Mouse (Mus musculus) thymus, adult 2 months (tissue): ENCODE measurements around the gene Prss32. TPM values are rescaled to one million over a fixed set of nuclear protein-coding genes. Genes with fewer than 3 reads are reported as not detected.

ENCODE experiments used
- DNase-seq: peaks from one replicate; pipeline ENCODE4 v3.0.0; 2021
- H3K27ac ChIP-seq: fragments of 200-500 bp; 2 replicates; pipeline ENCODE4 v1.5.1; 2012; ENCODE audit warnings: low read length, control low read depth; ENCODE audit not compliant: control insufficient read depth, insufficient read depth
- H3K27me3 ChIP-seq: fragments of 200-500 bp; 2 replicates; pipeline ENCODE4 v1.6.1; 2012; ENCODE audit warnings: mild to moderate bottlenecking, low read length, moderate library complexity, mixed read lengths; ENCODE audit not compliant: control insufficient read depth, insufficient read depth
- H3K36me3 ChIP-seq: fragments of 200-500 bp; 2 replicates; pipeline ENCODE4 v1.6.1; 2012; ENCODE audit warnings: mild to moderate bottlenecking, low read length, moderate library complexity; ENCODE audit not compliant: control insufficient read depth, insufficient read depth
- H3K4me1 ChIP-seq: fragments of 200-500 bp; replicated peaks from 2 replicates; pipeline ENCODE4 v1.6.1; 2012; ENCODE audit warnings: low read length; ENCODE audit not compliant: control insufficient read depth, insufficient read depth
- H3K4me3 ChIP-seq: fragments of 200-500 bp; 2 replicates; pipeline ENCODE4 v1.5.1; 2012; ENCODE audit warnings: mild to moderate bottlenecking, low read length, control low read depth, moderate library complexity; ENCODE audit not compliant: control insufficient read depth, insufficient read depth
- CTCF ChIP-seq: fragments of 200-500 bp; IDR thresholded peaks from 2 replicates; pipeline ENCODE4 v1.5.1; 2012; ENCODE audit warnings: mild to moderate bottlenecking, control low read depth, low read length, moderate library complexity, borderline replicate concordance; ENCODE audit not compliant: control insufficient read depth, poor library complexity, insufficient read depth; ENCODE audit errors: extremely low read depth
- POLR2A ChIP-seq: fragments of 200-500 bp; IDR thresholded peaks from 2 replicates; pipeline ENCODE4 v1.6.1; 2012; ENCODE audit warnings: mild to moderate bottlenecking, low read length, control low read depth, moderate library complexity; ENCODE audit not compliant: control insufficient read depth, poor library complexity, insufficient read depth; ENCODE audit errors: extremely low read depth
- WGBS: fragments of 180-500 bp; shearing (Covaris S2); methylation state at CpG from one replicate; pipeline ENCODE4 v1.1.7; 2018; 5-methylcytosine and 5-hydroxymethylcytosine counted together
- polyA plus RNA-seq: library from polyadenylated mRNA; depleted of rRNA; stranded (reverse); fragments of >200 nt; gene quantifications from 2 replicates; pipeline ENCODE4 v1.2.3, GENCODE M21; 2012

Prss32 gene
- polyA plus RNA-seq, 1 experiment = 0.51 TPM

DNA sequence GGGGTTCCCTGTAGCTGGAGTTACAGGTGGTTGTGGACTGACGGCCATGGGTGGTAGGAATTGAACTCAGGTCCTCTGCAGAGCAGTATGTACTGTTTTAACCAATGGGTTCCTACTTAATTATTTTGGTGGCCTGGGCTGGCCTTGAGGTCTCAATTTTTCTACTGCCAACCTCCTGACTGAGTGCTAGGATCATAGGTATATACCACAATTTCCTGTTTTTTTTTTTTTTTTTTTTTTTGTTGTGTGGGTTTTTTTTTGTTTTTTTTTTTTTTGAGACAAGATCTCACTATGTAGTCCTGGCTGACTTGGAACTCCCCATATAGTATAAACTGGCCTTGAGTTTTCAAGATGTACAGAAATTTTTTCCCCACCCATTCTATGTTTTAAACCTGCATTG, 12.5 kb upstream of the Prss32 start:
- peaks cover 5% of the 10 kb centered on the region; the same call in 1 of the 2 replicates for H3K36me3 ChIP-seq
- TF ChIP-seq CTCF = no peak
- no peak for TF ChIP-seq POLR2A

DNA sequence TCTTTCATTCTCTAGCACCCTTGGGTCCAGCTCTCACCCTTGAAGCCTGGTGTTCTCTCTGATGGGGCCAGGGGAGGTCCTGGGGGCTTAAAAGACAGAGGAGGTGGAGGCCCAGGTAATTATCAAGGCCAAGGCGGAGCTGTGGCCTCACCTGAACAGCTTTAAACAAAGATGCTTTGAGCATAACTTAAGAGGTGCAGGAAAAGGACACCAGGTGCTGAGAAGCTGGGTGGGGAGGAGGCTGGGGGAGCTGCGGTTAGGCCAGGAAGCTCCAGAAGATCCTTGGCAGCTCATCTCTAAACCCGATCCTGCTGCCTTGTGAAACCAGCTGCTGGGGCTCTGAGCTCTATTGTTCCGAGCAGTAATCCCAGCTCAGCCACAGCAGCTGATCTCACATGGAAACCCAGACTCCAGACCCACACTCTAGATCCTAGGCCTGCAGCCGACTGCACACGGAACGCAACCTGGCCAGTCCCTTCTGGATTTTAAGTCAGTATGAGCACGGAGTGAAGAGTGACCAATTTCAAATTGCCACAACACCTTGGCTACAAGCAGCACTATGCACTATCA, 7.6 kb upstream of the Prss32 start, which contains the start of gene Prss33:
Gene Prss33, minus strand, starts transcription at position 51 of the 570 bp plus-strand sequence.
- no peak for DNase-seq
- Histone ChIP-seq H3K4me3 (no peak within 1 kb of the TSS), H3K27ac (no peak within 1 kb of the TSS), H3K36me3 (no peaks in the 10 kb centered on the region), H3K27me3 (no peaks in the 10 kb centered on the region), H3K4me1 (peaks cover 8% of the 10 kb centered on the region)
- TF ChIP-seq CTCF = no peak
- no peak for TF ChIP-seq POLR2A
- WGBS = 87% methylated on average over 8 of the region's 8 CpGs

More for the DNA sequence above, 12.5 kb upstream of the Prss32 start:
- Histone ChIP-seq H3K27ac (peak overlapping the region; percentile 18), H3K4me1 (peaks cover 14% of the 10 kb centered on the region), H3K4me3 (no peak overlapping the region), H3K27me3 (no peaks in the 10 kb centered on the region)
- no peak for DNase-seq
- WGBS = 100% methylated on average over 1 of the region's 1 CpGs

DNA sequence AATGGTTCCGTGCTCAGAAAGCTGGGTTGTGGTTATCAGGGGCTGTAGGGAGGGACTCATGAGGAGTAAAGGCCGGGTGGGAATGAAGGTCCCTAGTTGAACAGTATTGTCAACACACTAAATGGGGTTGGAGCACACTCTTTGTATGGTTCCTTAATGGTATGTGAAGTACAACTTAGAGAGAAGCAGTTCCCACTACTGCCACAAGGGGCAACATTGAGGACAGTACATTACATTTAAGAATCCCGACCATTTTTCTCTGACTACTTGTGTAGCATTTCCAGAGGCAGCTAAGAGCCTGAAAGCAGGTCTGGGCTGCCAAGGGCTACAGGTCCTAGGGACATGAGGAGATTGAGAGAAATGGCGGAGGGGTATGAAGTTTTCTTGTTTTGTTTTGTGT, 2.5 kb upstream of the Prss32 start:
- Histone ChIP-seq H3K27me3 (no peaks in the 10 kb centered on the region), H3K4me3 (no peak overlapping the region), H3K36me3 (no peaks in the 10 kb centered on the region), H3K27ac (no peak overlapping the region), H3K4me1 (peaks cover 4% of the 10 kb centered on the region; the same call in 1 of the 2 replicates)
- TF ChIP-seq POLR2A (no peak), CTCF (no peak)
- WGBS = 35% methylated on average over 4 of the region's 4 CpGs
- peak; percentile 70 for DNase-seq

DNA sequence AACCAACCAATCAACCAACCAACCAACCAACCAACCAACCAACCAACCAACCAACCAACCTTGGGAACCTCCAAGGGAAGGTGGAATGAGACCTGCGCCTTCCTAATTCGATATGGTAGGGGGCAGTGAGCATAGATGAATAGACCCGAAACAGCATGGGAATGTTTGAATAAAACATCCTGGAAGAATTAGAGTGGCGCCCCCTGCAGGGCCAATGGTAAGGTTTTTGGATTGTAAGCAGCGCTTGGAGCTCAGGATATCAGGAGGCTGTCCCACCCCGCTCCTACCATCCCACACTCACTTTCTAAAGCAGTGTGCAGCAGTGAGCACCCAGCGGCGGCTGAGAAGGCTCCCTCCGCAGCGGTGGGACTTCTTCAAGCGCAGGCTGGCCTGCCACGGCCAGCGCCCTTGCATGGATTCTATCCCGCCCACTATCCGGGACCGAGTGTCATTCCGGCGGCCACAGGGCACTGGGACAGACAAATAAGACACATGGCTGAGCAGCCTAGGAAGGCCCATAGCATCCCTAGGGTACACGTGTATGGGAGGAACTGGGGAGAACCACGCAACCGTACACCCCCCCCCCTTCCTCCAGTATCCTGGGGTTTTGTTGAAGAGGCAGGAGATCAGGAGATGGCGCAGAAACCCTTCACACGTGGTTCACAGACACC, 379 bp upstream of the Prss32 start:
- Histone ChIP-seq H3K36me3 (no peaks in the 10 kb centered on the region), H3K27ac (no peak overlapping the region), H3K4me1 (peaks cover 4% of the 10 kb centered on the region; the same call in 1 of the 2 replicates), H3K4me3 (no peak overlapping the region), H3K27me3 (no peaks in the 10 kb centered on the region)
- DNase-seq = no peak
- 88% methylated on average over 23 of the region's 23 CpGs for WGBS
- TF ChIP-seq CTCF (no peak), POLR2A (no peak)

DNA sequence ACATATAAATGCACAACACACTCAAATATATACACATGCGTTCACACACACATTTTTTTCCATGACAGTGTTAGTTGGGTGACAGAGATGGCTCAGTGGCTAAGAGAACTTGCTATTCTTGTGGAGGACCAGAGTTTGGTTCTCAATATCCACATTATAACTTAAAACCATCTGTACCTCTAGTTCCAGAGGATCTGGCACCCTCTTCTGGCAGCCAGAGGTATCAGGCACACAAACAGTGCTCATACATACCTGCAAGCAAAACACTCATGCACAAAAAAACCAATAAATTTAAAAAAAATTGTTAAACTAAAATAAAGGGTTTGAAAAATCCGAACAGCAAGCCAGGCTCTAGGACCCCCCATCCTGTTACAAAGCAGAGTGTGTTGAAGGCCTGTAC, 6.4 kb downstream of the Prss32 start:
- WGBS = 89% methylated on average over 2 of the region's 2 CpGs
- no peaks in the 10 kb centered on the region for H3K27me3 ChIP-seq
- DNase-seq = no peak

DNA sequence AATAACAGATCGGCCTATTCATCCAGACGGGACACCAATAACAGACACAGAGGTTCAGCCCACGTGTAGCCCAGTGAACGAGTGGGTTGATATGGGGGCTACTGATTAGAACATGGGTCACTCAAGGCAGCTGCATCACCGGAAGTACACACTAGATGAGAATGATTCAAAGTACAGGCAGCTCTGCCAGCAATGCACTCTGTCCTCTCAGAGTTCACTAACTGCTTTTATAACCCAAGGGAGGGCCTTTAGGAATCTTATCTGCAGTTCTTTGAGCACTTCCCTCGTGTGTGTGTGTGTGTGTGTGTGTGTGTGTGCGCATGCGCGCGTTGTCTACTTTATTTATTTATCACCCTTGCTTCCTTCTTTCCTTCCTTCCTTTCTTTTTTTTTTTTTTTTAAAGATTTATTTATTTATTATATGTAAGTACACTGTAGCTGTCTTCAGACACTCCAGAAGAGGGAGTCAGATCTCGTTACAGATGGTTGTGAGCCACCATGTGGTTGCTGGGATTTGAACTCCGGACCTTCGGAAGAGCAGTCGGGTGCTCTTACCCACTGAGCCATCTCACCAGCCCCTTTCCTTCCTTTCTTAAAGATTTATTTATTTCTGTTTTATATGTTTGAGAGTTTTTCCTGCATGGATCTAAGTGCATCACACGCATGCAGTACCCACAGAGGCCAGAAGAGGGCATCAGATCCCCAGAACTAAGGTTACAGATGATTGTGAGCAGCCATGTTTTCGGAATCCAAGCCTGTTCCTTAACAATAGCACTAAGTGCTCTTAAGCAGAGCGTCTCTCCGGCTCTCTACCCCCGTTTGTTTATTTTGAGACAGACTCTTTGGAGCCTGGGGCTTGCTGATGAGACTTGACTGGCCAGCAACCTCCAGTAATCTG, 7.4 kb downstream of the Prss32 start:
- no peaks in the 10 kb centered on the region for H3K27me3 ChIP-seq
- 68% methylated on average over 18 of the region's 19 CpGs for WGBS
- no peak overlapping the region for H3K27ac ChIP-seq
- H3K4me3 ChIP-seq = no peak overlapping the region
- peak; percentile 53 for DNase-seq
- no peaks in the 10 kb centered on the region for H3K36me3 ChIP-seq
- TF ChIP-seq CTCF (no peak), POLR2A (no peak)
- no peaks in the 10 kb centered on the region for H3K4me1 ChIP-seq

More for the DNA sequence above, 6.4 kb downstream of the Prss32 start:
- Histone ChIP-seq H3K27ac (no peak overlapping the region), H3K4me3 (no peak overlapping the region), H3K36me3 (no peaks in the 10 kb centered on the region), H3K4me1 (no peaks in the 10 kb centered on the region)
- no peak for TF ChIP-seq CTCF
- no peak for TF ChIP-seq POLR2A
